Mouse (Mus musculus): ENCODE measurements around the gene Aar2. TPM values are rescaled to one million over a fixed set of nuclear protein-coding genes. Genes with fewer than 3 reads are reported as not detected.
A peak's percentile ranks its signal among the peaks of the same experiment; 100 is the strongest.

Aar2 gene
- polyA plus RNA-seq, 1 experiment from 2014 or later: 59.2 TPM

- H3K4me1 ChIP-seq (ENCODE audit: control insufficient read depth, insufficient read depth, low read length): no peaks in the 10 kb centered on the region
- ATAC-seq (ENCODE audit: low FRiP score, low TSS enrichment): no peak
- H3K9ac ChIP-seq (replicated peaks; ENCODE audit: low read length): no peak overlapping the region
- DNase-seq: no peak
- H3K36me3 ChIP-seq (ENCODE audit: control insufficient read depth, insufficient read depth, low read length): no peaks in the 10 kb centered on the region
- no peak overlapping the region for H3K4me2 ChIP-seq (ENCODE audit: low read length)
- H3K27ac ChIP-seq (replicated peaks; ENCODE audit: low read depth, low read length): no peak overlapping the region
- no peaks in the 10 kb centered on the region for H3K9me3 ChIP-seq (ENCODE audit: control insufficient read depth, low read length)
- WGBS: 66% methylated on average over 3 of the region's 3 CpGs
- no peaks in the 10 kb centered on the region for H3K27me3 ChIP-seq (ENCODE audit: control insufficient read depth, insufficient read depth, low read length)
- H3K4me3 ChIP-seq (replicated peaks; ENCODE audit: low read depth, low read length): no peak overlapping the region
Measured at GRCm38 (mm10) chr2:156605144-156605543, 57.8 kb downstream of the Aar2 start.

- no peaks in the 10 kb centered on the region for H3K27me3 ChIP-seq (ENCODE audit: control insufficient read depth, insufficient read depth, low read length)
- WGBS: 79% methylated on average over 5 of the region's 5 CpGs
- no peak overlapping the region for H3K4me2 ChIP-seq (ENCODE audit: low read length)
- no peak overlapping the region for H3K9ac ChIP-seq (replicated peaks; ENCODE audit: low read length)
- H3K9me3 ChIP-seq (ENCODE audit: control insufficient read depth, low read length): no peaks in the 10 kb centered on the region
- ATAC-seq (ENCODE audit: low FRiP score, low TSS enrichment) (no peak), DNase-seq (no peak)
- no peaks in the 10 kb centered on the region for H3K4me1 ChIP-seq (ENCODE audit: control insufficient read depth, insufficient read depth, low read length)
- H3K36me3 ChIP-seq (ENCODE audit: control insufficient read depth, insufficient read depth, low read length): no peaks in the 10 kb centered on the region
- H3K27ac ChIP-seq (replicated peaks; ENCODE audit: low read depth, low read length): no peak overlapping the region
- H3K4me3 ChIP-seq (replicated peaks; ENCODE audit: low read depth, low read length): no peak overlapping the region
Measured at GRCm38 (mm10) chr2:156605971-156606370, 58.6 kb downstream of the Aar2 start.

- DNase-seq: peak; percentile 74
- peak overlapping the region; percentile 77 for H3K4me3 ChIP-seq (replicated peaks; ENCODE audit: low read depth, low read length)
- peak overlapping the region; percentile 63; the same call in 1 of the 2 replicates for H3K27ac ChIP-seq (replicated peaks; ENCODE audit: low read depth, low read length)
- H3K4me2 ChIP-seq (ENCODE audit: low read length): peak overlapping the region; percentile 96
- 0 out of 2 replicates have a peak, but pooled peaks cover 6% of the 10 kb centered on the region for H3K4me1 ChIP-seq (ENCODE audit: control insufficient read depth, insufficient read depth, low read length)
- peak overlapping the region; percentile 80 for H3K9ac ChIP-seq (replicated peaks; ENCODE audit: low read length)
- no peaks in the 10 kb centered on the region for H3K36me3 ChIP-seq (ENCODE audit: control insufficient read depth, insufficient read depth, low read length)
- ATAC-seq (ENCODE audit: low FRiP score, low TSS enrichment): no peak
- under 1% methylated on average over 36 of the region's 41 CpGs for WGBS
- no peaks in the 10 kb centered on the region for H3K9me3 ChIP-seq (ENCODE audit: control insufficient read depth, low read length)
- peaks cover 24% of the 10 kb centered on the region for H3K27me3 ChIP-seq (ENCODE audit: control insufficient read depth, insufficient read depth, low read length)
Measured at GRCm38 (mm10) chr2:156613081-156613540, 65.7 kb downstream of the Aar2 start.

GRCm38 (mm10) chr2:156613541-156614257 is 66.3 kb downstream of the Aar2 start, which contains the start of gene Dlgap4:
Dlgap4 (plus strand) TSS chr2:156613705.
- DNase-seq (peak; percentile 87), ATAC-seq (ENCODE audit: low FRiP score, low TSS enrichment) (peak; percentile 78)
- under 1% methylated on average over 93 of the region's 103 CpGs for WGBS
- no peaks in the 10 kb centered on the region for H3K9me3 ChIP-seq (ENCODE audit: control insufficient read depth, low read length)
- 0 out of 2 replicates have a peak, but pooled peaks cover 6% of the 10 kb centered on the region for H3K4me1 ChIP-seq (ENCODE audit: control insufficient read depth, insufficient read depth, low read length)
- H3K9ac ChIP-seq (replicated peaks; ENCODE audit: low read length): peak within 1 kb of the TSS; percentile 80
- H3K36me3 ChIP-seq (ENCODE audit: control insufficient read depth, insufficient read depth, low read length): no peaks in the 10 kb centered on the region
- peaks cover 24% of the 10 kb centered on the region for H3K27me3 ChIP-seq (ENCODE audit: control insufficient read depth, insufficient read depth, low read length)
- peak within 1 kb of the TSS; percentile 96 for H3K4me2 ChIP-seq (ENCODE audit: low read length)
- peak within 1 kb of the TSS; percentile 63 for H3K27ac ChIP-seq (replicated peaks; ENCODE audit: low read depth, low read length)
- peak within 1 kb of the TSS; percentile 77 for H3K4me3 ChIP-seq (replicated peaks; ENCODE audit: low read depth, low read length)

- peaks cover 24% of the 10 kb centered on the region for H3K27me3 ChIP-seq (ENCODE audit: control insufficient read depth, insufficient read depth, low read length)
- DNase-seq: peak; percentile 55
Measured at GRCm38 (mm10) chr2:156614258-156614556, 66.8 kb downstream of the Aar2 start.

GRCm38 (mm10) chr2:156614661-156615654 is 67.6 kb downstream of the Aar2 start:
- whole genome bisulfite sequencing: 9% methylated on average over 31 of the region's 31 CpGs
- Histone ChIP-seq H3K4me3 (replicated peaks; ENCODE audit: low read depth, low read length) (peak overlapping the region; percentile 77), H3K4me2 (ENCODE audit: low read length) (peak overlapping the region; percentile 96), H3K36me3 (ENCODE audit: control insufficient read depth, insufficient read depth, low read length) (no peaks in the 10 kb centered on the region), H3K4me1 (ENCODE audit: control insufficient read depth, insufficient read depth, low read length) (0 out of 2 replicates have a peak, but pooled peaks cover 6% of the 10 kb centered on the region), H3K9ac (replicated peaks; ENCODE audit: low read length) (peak overlapping the region; percentile 80; the same call in 1 of the 2 replicates), H3K27me3 (ENCODE audit: control insufficient read depth, insufficient read depth, low read length) (peaks cover 24% of the 10 kb centered on the region), H3K9me3 (ENCODE audit: control insufficient read depth, low read length) (no peaks in the 10 kb centered on the region), H3K27ac (replicated peaks; ENCODE audit: low read depth, low read length) (no peak overlapping the region)
- ATAC-seq (ENCODE audit: low FRiP score, low TSS enrichment) (peak; percentile 32; the same call in 1 of the 2 replicates), DNase-seq (peak; percentile 30)

More at GRCm38 (mm10) chr2:156614258-156614556, 66.8 kb downstream of the Aar2 start:
- Histone ChIP-seq H3K4me1 (ENCODE audit: control insufficient read depth, insufficient read depth, low read length) (0 out of 2 replicates have a peak, but pooled peaks cover 6% of the 10 kb centered on the region), H3K27ac (replicated peaks; ENCODE audit: low read depth, low read length) (peak overlapping the region; percentile 63), H3K9ac (replicated peaks; ENCODE audit: low read length) (peak overlapping the region; percentile 80), H3K36me3 (ENCODE audit: control insufficient read depth, insufficient read depth, low read length) (no peaks in the 10 kb centered on the region), H3K9me3 (ENCODE audit: control insufficient read depth, low read length) (no peaks in the 10 kb centered on the region), H3K4me2 (ENCODE audit: low read length) (peak overlapping the region; percentile 96), H3K4me3 (replicated peaks; ENCODE audit: low read depth, low read length) (peak overlapping the region; percentile 77)
- ATAC-seq (ENCODE audit: low FRiP score, low TSS enrichment): peak; percentile 44
- under 1% methylated on average over 18 of the region's 18 CpGs for WGBS

- DNase-seq (no peak), ATAC-seq (ENCODE audit: low FRiP score, low TSS enrichment) (no peak)
- Histone ChIP-seq H3K27me3 (ENCODE audit: control insufficient read depth, insufficient read depth, low read length) (peaks cover 24% of the 10 kb centered on the region), H3K27ac (replicated peaks; ENCODE audit: low read depth, low read length) (no peak overlapping the region), H3K9me3 (ENCODE audit: control insufficient read depth, low read length) (no peaks in the 10 kb centered on the region), H3K4me1 (ENCODE audit: control insufficient read depth, insufficient read depth, low read length) (0 out of 2 replicates have a peak, but pooled peaks cover 6% of the 10 kb centered on the region), H3K36me3 (ENCODE audit: control insufficient read depth, insufficient read depth, low read length) (no peaks in the 10 kb centered on the region), H3K4me3 (replicated peaks; ENCODE audit: low read depth, low read length) (no peak overlapping the region), H3K9ac (replicated peaks; ENCODE audit: low read length) (no peak overlapping the region), H3K4me2 (ENCODE audit: low read length) (no peak overlapping the region)
- 71% methylated on average over 7 of the region's 7 CpGs for WGBS
Measured at GRCm38 (mm10) chr2:156616513-156616912, 69.1 kb downstream of the Aar2 start.

- no peak overlapping the region for H3K4me3 ChIP-seq (replicated peaks; ENCODE audit: low read depth, low read length)
- peak; percentile 23 for DNase-seq
- no peaks in the 10 kb centered on the region for H3K36me3 ChIP-seq (ENCODE audit: control insufficient read depth, insufficient read depth, low read length)
- no peak overlapping the region for H3K9ac ChIP-seq (replicated peaks; ENCODE audit: low read length)
- WGBS: 25% methylated on average over 11 of the region's 11 CpGs
- H3K4me2 ChIP-seq (ENCODE audit: low read length): no peak overlapping the region
- H3K9me3 ChIP-seq (ENCODE audit: control insufficient read depth, low read length): no peaks in the 10 kb centered on the region
- H3K4me1 ChIP-seq (ENCODE audit: control insufficient read depth, insufficient read depth, low read length): 0 out of 2 replicates have a peak, but pooled peaks cover 6% of the 10 kb centered on the region
- peaks cover 24% of the 10 kb centered on the region for H3K27me3 ChIP-seq (ENCODE audit: control insufficient read depth, insufficient read depth, low read length)
- no peak overlapping the region for H3K27ac ChIP-seq (replicated peaks; ENCODE audit: low read depth, low read length)
- no peak for ATAC-seq (ENCODE audit: low FRiP score, low TSS enrichment)
Measured at GRCm38 (mm10) chr2:156617536-156617935, 70.2 kb downstream of the Aar2 start.

Measured in midbrain, embryonic 14.5 days (tissue).